Mouse (Mus musculus) hindbrain, embryonic 11.5 days (tissue): ENCODE results near the gene Spock1. TPM values are rescaled to one million over a fixed set of nuclear protein-coding genes. Genes with fewer than 3 reads are reported as not detected.
A peak's percentile ranks its signal among the peaks of the same experiment; 100 is the strongest.

ENCODE experiments used
- ATAC-seq: fragments of 200-750 bp; cut with Nextera tagmentation; 2 replicates; pipeline ENCODE4 v1.8.0; 2017; ENCODE audit warnings: mild to moderate bottlenecking, moderate TSS enrichment, moderate library complexity; ENCODE audit not compliant: low FRiP score
- DNase-seq: peaks from one replicate; pipeline ENCODE4 v3.0.0-alpha.2; 2015; ENCODE audit warnings: low spot score
- H3K27ac ChIP-seq: fragments of 300-500 bp; sonication (generic); 2 replicates; pipeline ENCODE4 v1.5.1; 2014; ENCODE audit warnings: mild to moderate bottlenecking, low read depth, low read length
- H3K27me3 ChIP-seq: fragments of 300-500 bp; sonication (generic); 2 replicates; pipeline ENCODE4 v1.6.1; 2014; ENCODE audit warnings: mild to moderate bottlenecking, low read length, moderate library complexity, mixed read lengths; ENCODE audit not compliant: control insufficient read depth, insufficient read depth
- H3K36me3 ChIP-seq: fragments of 300-500 bp; sonication (generic); 2 replicates; pipeline ENCODE4 v1.6.1; 2014; ENCODE audit warnings: mild to moderate bottlenecking, low read length, moderate library complexity, mixed read lengths; ENCODE audit not compliant: control insufficient read depth, insufficient read depth
- H3K4me1 ChIP-seq: fragments of 300-500 bp; sonication (generic); replicated peaks from 2 replicates; pipeline ENCODE4 v1.6.1; 2014; ENCODE audit warnings: low read length, mixed read lengths; ENCODE audit not compliant: control insufficient read depth, insufficient read depth
- H3K4me2 ChIP-seq: fragments of 300-500 bp; sonication (generic); replicated peaks from 2 replicates; pipeline ENCODE4 v1.6.1; 2014; ENCODE audit warnings: mild to moderate bottlenecking, low read depth, low read length
- H3K4me3 ChIP-seq: fragments of 300-500 bp; sonication (generic); 2 replicates; pipeline ENCODE4 v1.5.1; 2014; ENCODE audit warnings: low read depth, low read length
- H3K9ac ChIP-seq: fragments of 300-500 bp; sonication (generic); 2 replicates; pipeline ENCODE4 v1.6.1; 2014; ENCODE audit warnings: low read depth, low read length
- H3K9me3 ChIP-seq: fragments of 300-500 bp; sonication (generic); 2 replicates; pipeline ENCODE4 v1.6.1; 2016; ENCODE audit warnings: low read length; ENCODE audit not compliant: control insufficient read depth
- WGBS: fragments of 180-500 bp; shearing (Covaris S2); extraction: QIAGEN DNeasy Blood & Tissue Kit; methylation state at CpG from one replicate; pipeline ENCODE4 v1.1.7; 2014; 5-methylcytosine and 5-hydroxymethylcytosine counted together
- polyA plus RNA-seq: library from polyadenylated mRNA; unstranded; fragments of >200 nt; fragmentation: Nextera tagmentation; extraction: Ambion mirVana; gene quantifications from 2 replicates; pipeline ENCODE4 v1.2.1, GENCODE M21; 2014

The Spock1 gene
- polyA plus RNA-seq, 1 experiment from 2014 or later: 17.0 TPM

DNA sequence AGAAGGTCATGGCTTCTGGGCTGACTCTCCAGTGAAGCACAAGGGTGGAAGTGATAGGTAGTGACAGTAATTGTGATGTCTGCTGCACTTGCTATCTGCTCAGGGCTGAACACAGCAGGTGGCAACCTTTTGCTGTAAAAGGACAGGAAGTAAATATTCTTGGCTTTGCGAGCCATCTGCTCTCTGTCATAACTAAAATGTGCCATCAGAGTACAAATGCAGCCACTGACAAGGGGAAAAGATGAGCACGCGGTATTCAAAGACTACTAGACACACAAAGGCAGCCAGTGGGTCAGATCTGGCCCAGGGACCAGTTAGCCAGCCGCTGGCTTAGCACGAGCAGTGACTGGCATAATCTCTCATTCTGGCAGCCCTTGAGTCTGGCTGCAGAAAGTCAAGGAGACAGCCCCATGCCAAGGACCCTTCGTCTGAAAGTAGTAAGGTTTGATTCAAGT is 126.0 kb downstream of the Spock1 start:
- no peaks in the 10 kb centered on the region for H3K27me3 ChIP-seq

DNA sequence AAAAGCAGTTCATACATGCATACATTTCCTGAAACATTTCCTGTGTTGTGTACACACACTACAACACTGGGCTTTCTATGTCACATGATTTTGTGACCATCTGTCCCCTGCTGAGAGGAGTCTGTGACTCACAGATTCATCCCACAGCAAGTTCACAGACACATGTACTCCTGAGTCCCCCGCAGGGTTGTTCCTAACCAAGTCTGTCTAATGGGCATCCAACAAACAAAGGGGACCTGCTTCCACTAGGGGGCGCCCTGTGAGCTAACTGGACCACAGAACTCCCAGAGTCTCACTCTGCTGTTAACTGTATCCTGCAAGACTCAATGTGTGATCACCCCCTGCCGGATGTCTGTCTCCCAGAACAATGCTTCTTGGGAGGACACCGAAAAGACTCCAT is 129.0 kb downstream of the Spock1 start:
- H3K4me2 ChIP-seq: no peak overlapping the region
- 72% methylated on average over 4 of the region's 4 CpGs for WGBS
- H3K4me3 ChIP-seq: no peak overlapping the region
- no peak overlapping the region for H3K9ac ChIP-seq
- no peaks in the 10 kb centered on the region for H3K36me3 ChIP-seq
- no peak overlapping the region for H3K27ac ChIP-seq
- H3K27me3 ChIP-seq: no peaks in the 10 kb centered on the region
- no peaks in the 10 kb centered on the region for H3K9me3 ChIP-seq
- no peaks in the 10 kb centered on the region for H3K4me1 ChIP-seq
- DNase-seq (peak; percentile 26), ATAC-seq (no peak)

More for the DNA sequence above, 126.0 kb downstream of the Spock1 start:
- no peak for DNase-seq
- no peak overlapping the region for H3K9ac ChIP-seq
- H3K4me1 ChIP-seq: no peaks in the 10 kb centered on the region
- ATAC-seq: no peak
- WGBS: 86% methylated on average over 6 of the region's 6 CpGs
- no peaks in the 10 kb centered on the region for H3K36me3 ChIP-seq
- H3K4me3 ChIP-seq: no peak overlapping the region
- no peaks in the 10 kb centered on the region for H3K9me3 ChIP-seq
- no peak overlapping the region for H3K27ac ChIP-seq
- no peak overlapping the region for H3K4me2 ChIP-seq

DNA sequence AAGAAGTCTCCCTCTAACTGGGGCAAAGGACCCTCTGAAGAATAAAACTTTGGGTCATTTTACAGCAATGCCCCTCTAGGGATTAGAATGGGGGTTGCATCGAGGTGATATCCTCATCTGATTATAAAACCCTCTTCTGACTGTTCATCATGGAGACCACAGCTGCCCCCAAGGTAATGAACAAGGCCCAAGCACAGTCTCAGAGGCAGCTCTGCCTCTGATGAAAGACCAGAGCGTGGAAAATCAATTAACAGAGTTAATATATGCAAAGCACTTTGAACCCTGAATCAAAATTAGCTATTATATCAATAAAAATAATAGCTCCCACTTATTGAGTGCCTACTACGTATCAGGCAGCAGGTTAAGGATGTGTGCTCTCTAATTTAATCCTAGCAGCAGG is 129.6 kb downstream of the Spock1 start:
- Histone ChIP-seq H3K4me1 (no peaks in the 10 kb centered on the region), H3K4me3 (no peak overlapping the region), H3K9ac (no peak overlapping the region), H3K27ac (no peak overlapping the region), H3K4me2 (no peak overlapping the region), H3K27me3 (no peaks in the 10 kb centered on the region), H3K9me3 (no peaks in the 10 kb centered on the region), H3K36me3 (no peaks in the 10 kb centered on the region)
- 58% methylated on average over 3 of the region's 3 CpGs for WGBS
- no peak for DNase-seq
- ATAC-seq: no peak

DNA sequence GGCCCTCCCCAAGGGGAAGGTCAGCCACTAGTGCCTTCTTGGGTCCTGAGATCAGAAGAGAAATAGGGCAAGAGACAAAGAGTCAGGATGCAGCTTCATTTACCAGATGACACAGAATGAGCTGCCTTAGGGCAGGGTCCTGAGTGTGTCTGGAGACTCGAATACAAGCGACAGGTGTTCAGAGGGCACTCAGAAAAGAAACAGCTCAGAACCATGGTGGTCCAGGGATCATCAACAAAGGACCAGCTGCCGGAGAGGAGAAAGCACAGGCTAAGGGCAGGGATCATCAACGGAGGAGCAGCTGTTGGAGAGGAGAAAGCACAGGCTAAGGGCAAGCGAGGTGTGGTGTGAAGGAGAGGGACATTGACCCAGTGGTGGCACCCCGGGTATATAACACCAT is 136.1 kb downstream of the Spock1 start:
- no peaks in the 10 kb centered on the region for H3K27me3 ChIP-seq
- no peak for DNase-seq
- no peak for ATAC-seq
- no peaks in the 10 kb centered on the region for H3K36me3 ChIP-seq
- H3K9ac ChIP-seq: no peak overlapping the region
- H3K4me3 ChIP-seq: no peak overlapping the region
- H3K27ac ChIP-seq: no peak overlapping the region
- 78% methylated on average over 6 of the region's 6 CpGs for WGBS
- no peaks in the 10 kb centered on the region for H3K4me1 ChIP-seq
- H3K9me3 ChIP-seq: peaks cover 3% of the 10 kb centered on the region; the same call in 1 of the 2 replicates
- no peak overlapping the region for H3K4me2 ChIP-seq

DNA sequence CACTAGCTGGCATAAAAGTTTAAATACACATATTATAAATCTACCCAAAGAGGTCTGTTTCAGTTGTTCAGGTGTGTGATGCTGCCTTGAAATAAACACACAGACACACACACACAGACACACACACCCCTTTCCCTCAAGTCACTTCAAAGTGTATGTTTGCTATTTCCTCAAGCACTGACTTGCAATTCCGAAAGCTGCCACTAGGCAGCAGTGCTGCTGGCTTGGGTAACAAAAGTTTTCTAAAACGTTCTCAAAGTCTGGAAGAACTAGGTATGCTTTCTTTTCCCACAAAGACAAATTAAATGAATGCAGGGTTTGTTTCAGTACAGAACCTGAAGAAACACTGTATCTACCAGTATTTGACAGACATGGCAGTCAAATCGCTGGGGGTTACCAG is 141.4 kb downstream of the Spock1 start:
- peaks cover 3% of the 10 kb centered on the region; the same call in 1 of the 2 replicates for H3K9me3 ChIP-seq

DNA sequence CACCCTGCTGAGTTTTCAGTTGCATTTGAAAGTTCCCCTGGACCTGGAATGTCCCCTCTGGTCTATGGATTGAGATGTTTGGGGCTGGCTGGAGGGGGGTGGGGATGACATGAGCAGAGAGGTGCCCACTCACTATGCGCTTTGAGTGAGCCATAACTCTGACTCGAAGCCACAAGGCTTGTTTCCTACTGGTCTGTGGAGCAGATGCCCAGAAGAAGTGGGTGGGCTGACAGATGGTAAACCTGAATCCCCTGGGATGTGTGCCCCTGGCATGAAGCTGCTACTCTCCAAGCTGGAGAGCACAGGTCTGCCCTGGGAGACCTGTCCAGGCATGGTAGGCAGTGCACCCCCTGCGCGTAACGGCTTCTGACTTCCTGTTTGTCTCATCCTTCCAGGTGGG is 147.0 kb downstream of the Spock1 start:
- Histone ChIP-seq H3K4me1 (no peaks in the 10 kb centered on the region), H3K4me3 (no peak overlapping the region), H3K9me3 (no peaks in the 10 kb centered on the region), H3K4me2 (no peak overlapping the region), H3K36me3 (no peaks in the 10 kb centered on the region), H3K27ac (no peak overlapping the region), H3K27me3 (no peaks in the 10 kb centered on the region), H3K9ac (no peak overlapping the region)
- DNase-seq (no peak), ATAC-seq (no peak)
- 86% methylated on average over 5 of the region's 5 CpGs for WGBS

More for the DNA sequence above, 141.4 kb downstream of the Spock1 start:
- no peaks in the 10 kb centered on the region for H3K4me1 ChIP-seq
- H3K4me3 ChIP-seq: no peak overlapping the region
- no peaks in the 10 kb centered on the region for H3K27me3 ChIP-seq
- no peak overlapping the region for H3K4me2 ChIP-seq
- no peaks in the 10 kb centered on the region for H3K36me3 ChIP-seq
- DNase-seq (peak; percentile 34), ATAC-seq (no peak)
- no peak overlapping the region for H3K27ac ChIP-seq
- 58% methylated on average over 3 of the region's 3 CpGs for WGBS
- no peak overlapping the region for H3K9ac ChIP-seq

DNA sequence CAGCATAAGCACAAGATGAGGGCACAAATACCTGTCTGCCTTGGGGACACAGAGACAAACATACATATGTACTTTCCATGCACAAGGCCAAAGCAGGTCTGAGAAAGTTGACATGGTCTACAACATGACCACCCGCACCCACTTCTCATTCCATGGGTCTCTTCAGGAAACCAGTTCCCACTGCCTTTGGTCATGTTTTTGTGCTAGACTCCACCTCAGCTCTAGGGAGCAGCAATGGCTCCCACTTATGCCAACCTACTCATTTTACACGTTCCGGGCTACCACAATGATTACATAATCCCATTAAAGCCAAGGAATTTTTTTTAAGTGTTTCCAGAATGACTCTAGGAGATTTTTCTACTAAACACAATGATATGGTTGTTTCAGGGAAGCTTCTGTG is 147.5 kb downstream of the Spock1 start:
- H3K9ac ChIP-seq: no peak overlapping the region
- no peaks in the 10 kb centered on the region for H3K27me3 ChIP-seq
- WGBS: 94% methylated on average over 3 of the region's 3 CpGs
- ATAC-seq (no peak), DNase-seq (no peak)
- no peak overlapping the region for H3K27ac ChIP-seq
- H3K9me3 ChIP-seq: no peaks in the 10 kb centered on the region
- H3K4me3 ChIP-seq: no peak overlapping the region
- no peak overlapping the region for H3K4me2 ChIP-seq
- no peaks in the 10 kb centered on the region for H3K4me1 ChIP-seq
- H3K36me3 ChIP-seq: no peaks in the 10 kb centered on the region

DNA sequence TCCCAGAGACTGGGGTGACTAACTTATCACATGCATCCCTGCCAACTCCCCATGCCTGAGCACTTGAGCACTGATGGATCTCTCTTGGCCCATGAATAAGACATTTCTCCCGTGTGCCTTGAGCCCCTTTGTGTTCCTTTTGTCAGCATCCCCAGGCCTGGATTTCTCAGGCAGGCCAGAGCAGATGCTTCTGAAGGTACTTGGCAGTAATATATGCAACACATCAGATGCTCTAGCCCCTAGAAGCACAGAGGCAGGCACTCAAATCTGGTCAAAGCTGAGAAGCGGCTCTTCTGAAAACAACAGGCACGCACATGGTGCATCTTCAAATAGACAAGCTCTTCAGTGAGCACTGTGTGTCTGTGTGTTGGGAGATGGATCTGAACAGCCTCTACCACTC is 151.8 kb downstream of the Spock1 start:
- Histone ChIP-seq H3K36me3 (no peaks in the 10 kb centered on the region), H3K9ac (no peak overlapping the region), H3K27me3 (no peaks in the 10 kb centered on the region), H3K4me2 (no peak overlapping the region), H3K27ac (no peak overlapping the region), H3K4me1 (no peaks in the 10 kb centered on the region), H3K9me3 (no peaks in the 10 kb centered on the region), H3K4me3 (no peak overlapping the region)
- WGBS: 60% methylated on average over 3 of the region's 3 CpGs
- ATAC-seq (no peak), DNase-seq (no peak)

DNA sequence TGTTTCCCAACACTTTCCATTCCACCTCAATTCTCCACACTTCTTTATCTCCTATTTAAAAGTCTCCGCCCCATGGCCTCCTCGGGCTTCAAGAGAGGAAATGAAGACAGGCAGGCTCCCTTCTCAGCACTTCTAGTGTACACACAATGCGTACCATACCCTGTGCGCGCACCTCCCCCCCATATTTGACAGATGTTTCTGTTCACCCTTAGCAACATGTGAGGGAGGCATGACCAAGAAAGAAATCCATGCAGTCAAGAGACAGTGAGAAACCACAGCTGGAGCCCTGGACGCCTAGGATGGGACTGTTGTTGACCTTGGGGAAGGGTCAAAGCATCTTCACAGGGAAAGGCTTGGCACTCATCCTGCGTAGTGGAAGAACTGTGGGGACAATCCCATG is 157.3 kb downstream of the Spock1 start:
- ATAC-seq (no peak), DNase-seq (no peak)
- H3K4me2 ChIP-seq: no peak overlapping the region
- no peaks in the 10 kb centered on the region for H3K4me1 ChIP-seq
- no peak overlapping the region for H3K27ac ChIP-seq
- no peaks in the 10 kb centered on the region for H3K36me3 ChIP-seq
- no peak overlapping the region for H3K4me3 ChIP-seq
- H3K9ac ChIP-seq: no peak overlapping the region
- no peaks in the 10 kb centered on the region for H3K27me3 ChIP-seq
- 67% methylated on average over 7 of the region's 7 CpGs for WGBS
- H3K9me3 ChIP-seq: no peaks in the 10 kb centered on the region
